Mouse (Mus musculus): ENCODE data around the gene Usp11. TPM values are rescaled to one million over a fixed set of nuclear protein-coding genes. Genes with fewer than 3 reads are reported as not detected.
"Not testable (repeated sequence)": the region's sequence is repeated elsewhere in the genome, so short reads cannot be mapped to it uniquely, and the experiment has no call there.

Gene Usp11
- 1 to 10 TPM; 1.1 to 1.9 TPM for total RNA-seq (2021)
- long read RNA-seq, experiment 1, partial matches to known transcripts, result 1 of 3 reads
- long read RNA-seq, experiment 1, other reads (novel, unspliced or antisense), result 2 of 3 reads
- long read RNA-seq, experiment 2, partial matches to known transcripts, result 2 of 3 reads
- long read RNA-seq, experiment 2, other reads (novel, unspliced or antisense), result 1 of 3 reads

DNA sequence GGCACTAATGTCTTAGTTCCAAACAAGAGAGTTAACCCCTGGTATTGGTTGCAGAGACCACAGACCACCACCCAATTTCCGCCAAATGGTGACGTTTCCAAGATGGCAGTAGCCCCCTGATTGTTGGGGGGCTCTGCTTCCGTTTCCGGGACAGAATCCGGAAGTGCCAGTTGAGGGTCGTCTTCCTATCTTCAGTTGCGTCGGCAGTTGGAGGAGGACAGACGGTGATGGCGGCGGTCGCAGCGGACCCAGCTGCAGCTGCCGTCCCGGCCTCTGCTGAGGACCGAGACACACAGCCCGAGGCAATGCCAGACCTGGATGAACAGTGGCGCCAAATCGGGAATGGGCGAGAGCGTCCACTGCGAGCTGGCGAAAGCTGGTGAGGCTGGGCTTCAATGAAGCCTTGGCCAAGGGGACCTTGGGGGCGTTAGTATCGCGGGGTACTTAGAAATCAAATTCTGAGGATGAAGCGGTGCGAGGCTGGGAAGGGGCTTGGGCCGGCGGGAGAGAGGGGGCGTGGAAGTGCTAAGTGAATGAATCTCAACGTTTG is at the start of gene Usp11:
Gene Usp11, plus strand, starts transcription at position 166 of the 550 bp plus-strand sequence.
- peak in 1 of 2 experiments; percentile 18 for DNase-seq
- intact Hi-C loops (cut with DNase I), result no loop called here

- intact Hi-C loops (cut with DNase I), result loop anchor here (5.0 kb wide), 1 partner anchor 35 kb away; no protein-coding TSS in a partner anchor
Measured at GRCm38 (mm10) chrX:20657593-20657992, 46.1 kb upstream of the Usp11 start.

DNA sequence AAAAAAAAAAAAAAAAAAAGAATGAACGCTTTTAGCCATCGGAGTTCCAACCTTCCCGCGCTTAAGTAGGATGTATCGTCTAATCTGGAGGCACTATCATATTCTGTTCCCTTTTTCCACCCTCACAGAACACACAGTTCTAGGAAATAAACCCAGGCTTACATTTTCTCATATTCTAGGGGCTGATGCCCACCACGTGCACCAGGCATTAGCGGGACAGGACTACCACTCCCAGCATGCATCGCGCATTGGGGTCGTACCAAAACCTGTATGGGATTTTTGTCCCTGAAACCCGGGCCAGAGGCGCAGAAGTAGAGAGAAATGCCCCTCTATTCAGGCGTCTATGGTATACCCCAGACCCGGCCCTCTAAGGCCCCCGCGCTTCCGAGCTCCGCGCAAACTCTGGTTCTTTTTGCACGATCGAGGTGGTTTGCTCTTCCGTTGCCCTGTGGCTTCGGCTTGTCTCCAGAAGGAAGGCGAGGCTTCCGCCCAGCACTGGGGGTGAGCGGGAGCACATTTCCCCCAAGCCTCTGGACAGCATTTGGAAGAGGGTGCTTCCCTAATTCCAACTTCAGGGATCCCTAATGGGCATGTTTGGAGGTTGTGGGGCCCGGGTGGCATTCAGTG is 45.6 kb upstream of the Usp11 start, which contains the start of gene Uba1:
Gene Uba1, plus strand, starts transcription at position 301 of the 627 bp plus-strand sequence.
- intact Hi-C loops (cut with DNase I), result loop anchor here (5.0 kb wide), 1 partner anchor 36 kb away; no protein-coding TSS in a partner anchor
- DNase-seq, result peak; percentile 51 to 62

More at GRCm38 (mm10) chrX:20657593-20657992, 46.1 kb upstream of the Usp11 start:
- no peak for DNase-seq

- no peak for DNase-seq
- intact Hi-C loops (cut with DNase I), result loop anchor here (5.0 kb wide), 1 partner anchor 37 kb away; no protein-coding TSS in a partner anchor
Measured at GRCm38 (mm10) chrX:20658891-20659406, 44.8 kb upstream of the Usp11 start.

DNA sequence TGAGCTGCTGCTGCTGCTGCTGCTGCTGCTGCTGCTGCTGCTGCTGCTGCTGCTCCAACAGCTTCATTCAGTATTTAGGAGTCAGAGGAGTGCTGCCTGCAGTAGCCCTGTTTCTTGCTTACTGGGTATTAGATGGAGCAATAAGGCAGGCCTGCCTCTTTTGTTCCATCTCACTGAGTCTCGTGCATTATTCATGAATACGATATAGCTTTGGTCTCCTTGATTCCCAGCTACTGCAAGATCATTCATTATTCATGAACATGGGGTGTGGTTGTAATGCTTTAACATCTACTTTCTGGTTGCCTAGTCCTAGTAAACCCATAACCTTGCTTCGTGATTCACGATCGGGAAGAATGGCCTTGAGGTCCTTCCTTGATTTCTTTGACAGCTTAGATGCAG is 41.4 kb upstream of the Usp11 start:
- intact Hi-C loops (cut with DNase I), result loop anchor here (1.0 to 5.0 kb wide), 2 partner anchors 109 to 155 kb away; no protein-coding TSS in a partner anchor
- DNase-seq, result no peak

DNA sequence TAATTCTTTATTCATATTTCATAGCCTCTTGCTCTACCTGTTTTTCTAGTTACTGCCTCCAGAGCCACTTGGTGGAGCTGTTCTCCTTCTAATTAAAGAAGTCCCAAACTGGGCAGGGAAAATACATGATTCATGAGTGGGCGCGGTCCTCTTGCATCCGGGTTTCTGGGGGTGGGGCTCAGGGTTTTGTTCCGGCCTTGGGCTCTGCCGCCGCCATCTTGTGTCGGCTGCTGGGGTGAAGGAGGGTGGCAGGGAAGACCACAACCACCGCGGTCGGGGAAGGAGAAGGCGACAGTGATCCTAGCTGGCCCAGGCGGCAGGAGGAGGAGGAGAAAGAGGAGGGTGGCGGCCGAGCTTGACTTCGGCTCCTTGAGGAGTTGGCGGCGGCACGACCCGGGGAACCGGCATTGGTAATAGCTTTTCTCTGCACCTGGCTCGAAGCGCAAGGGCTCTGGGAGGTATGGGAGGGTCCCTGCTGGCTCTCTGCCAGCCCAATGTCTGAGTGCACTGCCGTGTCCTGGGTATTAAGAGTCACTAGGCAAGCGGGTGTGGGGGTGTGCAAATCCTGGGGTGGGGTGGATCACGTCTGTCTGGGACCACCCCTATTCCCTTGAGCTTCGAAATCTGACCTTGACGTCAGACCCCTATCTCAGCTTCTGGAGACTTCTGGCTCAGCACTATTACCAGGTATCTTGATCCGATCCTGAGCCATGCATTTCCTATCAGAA is 40.8 kb upstream of the Usp11 start:
- intact Hi-C loops (cut with DNase I), result loop anchor here (1.0 to 5.0 kb wide), 2 partner anchors 108 to 154 kb away; no protein-coding TSS in a partner anchor

DNA sequence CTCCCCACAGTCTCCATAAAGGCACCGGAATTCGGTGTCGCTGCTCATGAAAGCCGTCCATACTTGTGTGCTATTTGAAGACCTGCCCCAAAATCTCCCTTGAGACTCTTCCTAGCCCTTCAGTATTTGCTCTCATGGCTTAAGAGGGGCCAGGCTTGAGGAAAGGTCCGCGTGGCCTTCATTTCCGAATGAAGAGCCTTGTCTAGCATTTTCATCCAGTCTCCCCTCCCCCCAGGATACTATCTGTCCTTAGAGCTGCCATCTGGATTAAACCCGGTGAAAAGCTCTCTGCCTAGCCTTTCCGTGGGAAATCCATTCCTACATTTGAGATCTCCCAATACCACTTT is 40.3 kb upstream of the Usp11 start:
- DNase-seq, result no peak
- intact Hi-C loops (cut with DNase I), result loop anchor here (5.0 kb wide), 1 partner anchor 154 kb away; no protein-coding TSS in a partner anchor

More for the DNA sequence above, 40.8 kb upstream of the Usp11 start:
- peak; percentile 65 to 71 for DNase-seq

- intact Hi-C loops (cut with DNase I), result no loop called here
- peak; percentile 64 to 80 for DNase-seq
Measured at GRCm38 (mm10) chrX:20687519-20688067, 16.1 kb upstream of the Usp11 start, which contains the start of gene Cdk16. Gene Cdk16, plus strand, starts transcription at chrX:20687954.

DNA sequence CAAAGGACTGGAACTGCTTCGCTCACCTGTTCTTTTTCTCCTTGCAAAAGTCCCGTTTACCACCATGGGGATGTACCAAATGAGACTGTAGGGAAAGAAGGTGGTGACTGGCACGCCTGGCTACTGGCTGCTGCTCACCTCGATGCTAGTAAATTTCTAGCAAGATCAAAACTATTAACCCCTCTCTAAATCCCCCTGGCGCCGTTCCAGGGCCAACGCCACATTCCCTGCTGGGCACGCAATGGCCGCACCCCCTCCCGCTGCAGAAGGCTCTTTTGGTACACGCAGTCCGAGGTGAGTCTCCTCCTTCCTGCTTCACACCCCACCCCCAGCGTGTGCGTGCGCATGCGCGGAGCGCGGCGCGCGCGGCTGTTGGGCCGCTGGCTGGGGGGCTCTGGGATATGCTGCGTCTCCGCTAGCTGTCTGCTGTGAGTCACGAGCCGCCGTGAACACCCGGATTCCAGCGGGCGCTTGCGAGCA is 15.6 kb upstream of the Usp11 start:
- intact Hi-C loops (cut with DNase I), result no loop called here
- DNase-seq, result peak; percentile 69 to 75

- intact Hi-C loops (cut with DNase I), result no loop called here
Measured at GRCm38 (mm10) chrX:20688615-20689014, 15.1 kb upstream of the Usp11 start.

DNA sequence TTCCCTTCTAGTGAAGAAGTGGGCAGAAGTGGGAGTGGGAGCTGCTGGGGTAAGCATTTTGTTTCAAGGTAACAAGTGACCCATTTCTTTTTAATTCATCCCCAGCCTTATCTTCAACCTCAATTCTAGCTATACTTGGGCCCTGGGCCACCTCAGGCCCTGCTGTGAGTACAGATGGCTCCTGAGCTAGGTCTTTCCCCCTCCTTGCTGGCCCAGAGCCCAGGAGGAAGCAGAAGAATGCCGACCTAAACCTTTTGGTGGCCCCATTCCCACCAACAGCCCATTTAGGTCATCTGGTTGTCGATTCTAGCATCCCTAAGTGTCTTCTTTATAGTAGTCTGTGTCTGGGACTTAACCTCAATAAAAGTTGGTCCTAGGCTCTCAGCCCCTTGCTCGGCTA is 12.1 kb upstream of the Usp11 start:
- intact Hi-C loops (cut with DNase I), result no loop called here
- no peak for DNase-seq

More at GRCm38 (mm10) chrX:20688615-20689014, 15.1 kb upstream of the Usp11 start:
- peak; percentile 38 to 40 for DNase-seq

- no peak for DNase-seq
- intact Hi-C loops (cut with DNase I), result no loop called here
Measured at GRCm38 (mm10) chrX:20692616-20693015, 11.1 kb upstream of the Usp11 start.

DNA sequence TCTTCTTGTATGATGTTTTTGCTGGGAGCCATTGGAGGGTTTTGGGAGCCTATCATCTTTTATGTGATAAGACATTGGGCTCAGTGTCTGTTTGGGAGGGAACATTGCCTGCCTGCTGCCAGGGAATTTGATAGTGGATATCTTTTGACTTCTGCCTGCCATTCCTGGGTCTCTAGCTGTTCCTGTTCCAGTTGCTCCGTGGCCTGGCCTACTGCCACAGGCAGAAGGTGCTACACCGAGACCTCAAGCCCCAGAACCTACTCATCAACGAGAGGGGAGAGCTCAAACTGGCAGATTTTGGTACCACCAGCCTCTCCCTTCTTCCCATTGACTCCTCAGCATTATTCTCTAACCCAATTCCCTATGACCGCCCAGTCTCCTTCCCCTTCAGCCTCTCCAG is 7.9 kb upstream of the Usp11 start:
- intact Hi-C loops (cut with DNase I), result no loop called here
- DNase-seq, result no peak

GRCm38 (mm10) chrX:20704295-20705082 is 783 bp downstream of the Usp11 start:
- DNase-seq, result peak; percentile 51
- intact Hi-C loops (cut with DNase I), result no loop called here

- DNase-seq, result no peak
- intact Hi-C loops (cut with DNase I), result no loop called here
Measured at GRCm38 (mm10) chrX:20705083-20705402, 1.3 kb downstream of the Usp11 start.

DNA sequence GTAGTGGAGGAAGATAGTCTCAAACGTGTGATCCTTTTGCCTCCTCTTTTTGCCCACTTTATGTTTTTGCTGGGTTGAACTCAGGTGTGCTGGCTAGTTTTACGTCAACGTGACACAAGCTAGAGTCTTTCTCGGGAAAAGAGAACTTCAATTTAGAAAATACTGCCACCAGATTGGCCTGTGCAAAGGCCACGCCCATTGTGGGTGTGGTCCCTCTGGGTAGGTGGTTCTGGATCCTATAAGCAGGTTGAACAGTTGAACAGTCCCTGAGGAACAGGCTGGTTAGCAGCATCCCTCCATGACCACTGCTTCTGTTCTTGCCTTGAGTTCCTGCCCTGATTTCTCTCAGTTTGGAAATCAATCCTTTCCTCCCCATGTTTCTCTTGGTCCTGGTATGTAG is 25.0 kb downstream of the Usp11 start:
- intact Hi-C loops (cut with DNase I), result no loop called here

DNA sequence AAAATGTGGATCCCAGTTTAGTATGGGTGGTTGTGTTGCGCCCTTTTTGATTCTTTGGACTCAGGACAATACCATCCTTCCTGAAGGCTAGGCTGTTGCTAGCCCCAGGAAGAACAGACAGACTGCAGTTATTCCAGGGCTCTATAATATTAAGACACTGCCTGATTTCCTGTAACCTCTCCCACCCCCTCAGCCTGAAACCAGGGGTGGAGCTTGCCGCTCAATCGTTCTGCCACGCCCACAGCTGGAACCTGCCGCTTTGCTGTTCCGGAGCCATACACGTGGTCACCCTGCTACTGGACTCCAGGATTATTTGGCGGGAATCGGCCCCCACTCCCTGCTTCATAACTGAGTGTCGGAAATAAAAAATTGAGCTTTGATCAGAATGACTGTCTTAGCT is 26.3 kb downstream of the Usp11 start:
- intact Hi-C loops (cut with DNase I); DNase-seq: not testable (repeated sequence)

More for the DNA sequence above, 25.0 kb downstream of the Usp11 start:
- no peak for DNase-seq

- no peak for DNase-seq
- intact Hi-C loops (cut with DNase I), result no loop called here
Measured at GRCm38 (mm10) chrX:20736479-20736878, 32.8 kb downstream of the Usp11 start.

DNA sequence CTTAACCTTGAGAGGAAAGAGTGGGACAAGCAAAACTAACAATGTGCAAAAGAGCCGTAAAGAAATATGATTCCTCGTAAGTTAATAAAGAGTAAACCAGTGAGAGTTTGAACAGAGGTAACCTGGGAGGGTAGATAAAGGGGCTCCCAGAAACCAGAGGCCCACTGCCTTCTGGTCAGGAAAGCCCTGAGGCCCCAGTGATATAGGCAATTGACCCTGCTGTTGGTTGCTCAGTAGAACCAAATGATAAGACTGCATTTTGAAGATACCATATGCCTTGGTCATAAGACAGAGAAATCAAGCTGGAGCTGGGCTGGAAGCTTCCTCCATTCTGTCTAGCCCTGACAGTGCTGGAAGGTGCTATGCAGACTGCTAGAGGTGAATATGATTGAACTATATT is 45.1 kb downstream of the Usp11 start:
- no peak for DNase-seq
- intact Hi-C loops (cut with DNase I), result no loop called here
